Mouse (Mus musculus): Measurements from ENCODE around the gene Scube3.

The Scube3 gene

DNA sequence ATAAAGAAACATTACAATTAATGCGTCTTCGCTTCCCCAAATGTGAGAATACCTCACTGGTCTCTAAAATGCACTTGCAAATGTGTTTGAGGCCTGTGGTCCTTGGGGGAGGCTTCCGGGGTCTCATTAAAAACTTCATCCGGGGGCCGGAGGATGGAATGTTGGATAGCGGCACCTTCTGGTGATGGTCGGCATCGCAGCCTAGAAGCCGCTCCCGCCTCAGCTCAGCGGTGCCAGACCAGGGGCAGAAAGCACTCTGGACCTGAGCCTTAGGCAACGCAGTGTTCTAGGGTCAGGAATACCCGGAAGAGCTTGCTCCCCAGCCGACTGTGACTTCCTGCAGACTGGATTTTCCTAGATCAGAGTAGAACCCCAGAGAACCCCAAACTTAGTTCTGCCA, 8.7 kb upstream of the Scube3 start:
- peak in 1 of 2 experiments; percentile 74 for DNase-seq (ENCODE audit: low spot score in 2 of 2)

DNA sequence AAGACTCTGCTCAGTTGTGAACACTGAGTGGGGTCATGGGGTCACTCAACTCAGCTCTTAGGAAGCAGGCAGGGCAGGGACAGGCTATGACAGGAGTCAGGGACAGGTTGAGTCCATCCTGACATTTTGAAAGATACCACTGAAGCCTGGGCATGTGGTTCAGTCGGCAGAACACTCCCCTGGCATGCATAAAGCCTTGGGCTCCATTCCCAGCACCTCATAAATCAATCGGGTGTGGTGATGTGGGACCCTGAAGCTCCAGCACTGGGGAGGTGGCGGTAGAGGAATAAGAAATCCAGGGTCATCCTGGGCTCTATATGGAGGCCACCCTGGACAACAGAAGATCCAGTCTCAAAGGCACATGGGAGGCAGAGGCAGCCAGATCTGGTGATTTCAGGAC, 6.4 kb upstream of the Scube3 start:
- DNase-seq (ENCODE audit: low spot score in 2 of 2): no peak

DNA sequence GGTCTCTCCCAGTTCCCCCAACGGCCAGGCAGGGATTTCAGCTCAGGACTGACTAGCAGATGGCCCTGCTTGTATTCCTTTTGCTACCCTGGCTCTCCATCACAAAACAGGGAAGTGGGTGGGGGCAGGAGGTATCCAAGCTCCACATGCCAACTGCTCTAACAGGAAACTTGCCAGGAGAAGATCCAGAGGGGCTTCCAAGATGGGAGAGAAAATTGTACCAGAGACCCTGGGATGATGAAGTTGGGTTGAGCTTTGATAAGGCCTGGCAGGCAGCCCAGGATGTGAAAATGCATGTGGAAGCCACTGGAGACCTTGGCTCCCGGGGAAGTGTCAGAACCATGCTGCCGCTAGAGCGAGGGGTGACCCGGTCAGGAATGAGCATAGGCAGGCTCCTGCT, 5.7 kb upstream of the Scube3 start:
- no peak for DNase-seq (ENCODE audit: low spot score in 2 of 2)

DNA sequence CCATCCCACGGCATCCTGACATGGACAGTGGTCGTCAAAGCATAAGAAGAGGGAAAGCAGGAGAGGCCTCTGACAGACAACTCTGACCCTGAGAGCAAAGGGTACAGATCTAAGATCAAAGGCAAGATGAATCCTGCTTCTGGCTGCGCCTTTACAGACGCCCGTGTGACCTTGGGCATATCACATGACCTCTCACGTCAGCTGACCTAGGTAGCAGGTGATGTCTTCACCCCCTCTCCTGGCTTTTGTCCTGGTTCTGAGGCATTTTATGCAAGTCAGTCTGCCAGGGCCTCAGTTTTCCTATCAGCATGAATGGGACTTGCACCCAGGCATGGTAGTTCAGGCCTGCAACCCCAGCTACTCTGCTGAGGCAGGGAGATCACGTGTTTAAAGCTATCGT, 3.9 kb upstream of the Scube3 start:
- DNase-seq (ENCODE audit: low spot score in 2 of 2): no peak

DNA sequence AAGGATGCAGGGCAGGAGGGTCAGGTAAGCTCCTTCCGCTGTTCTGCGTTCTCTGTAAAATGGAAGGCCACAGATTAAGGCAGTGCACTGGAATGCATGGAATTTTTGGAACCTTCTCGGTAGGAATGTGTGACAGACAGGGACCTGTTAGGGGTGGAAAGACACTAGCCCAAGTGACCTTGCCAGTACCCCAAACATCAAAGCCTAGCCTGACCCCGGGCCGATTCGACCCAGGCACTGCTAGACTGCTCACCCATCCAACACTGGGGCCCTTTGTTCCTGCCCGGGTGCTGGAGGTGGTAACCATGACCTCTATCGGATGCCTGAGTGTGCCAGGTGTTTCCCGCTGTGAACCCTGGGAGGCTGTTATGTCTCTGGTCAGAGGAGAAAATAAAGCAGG, 3.3 kb upstream of the Scube3 start:
- DNase-seq (ENCODE audit: low spot score in 2 of 2): no peak

DNA sequence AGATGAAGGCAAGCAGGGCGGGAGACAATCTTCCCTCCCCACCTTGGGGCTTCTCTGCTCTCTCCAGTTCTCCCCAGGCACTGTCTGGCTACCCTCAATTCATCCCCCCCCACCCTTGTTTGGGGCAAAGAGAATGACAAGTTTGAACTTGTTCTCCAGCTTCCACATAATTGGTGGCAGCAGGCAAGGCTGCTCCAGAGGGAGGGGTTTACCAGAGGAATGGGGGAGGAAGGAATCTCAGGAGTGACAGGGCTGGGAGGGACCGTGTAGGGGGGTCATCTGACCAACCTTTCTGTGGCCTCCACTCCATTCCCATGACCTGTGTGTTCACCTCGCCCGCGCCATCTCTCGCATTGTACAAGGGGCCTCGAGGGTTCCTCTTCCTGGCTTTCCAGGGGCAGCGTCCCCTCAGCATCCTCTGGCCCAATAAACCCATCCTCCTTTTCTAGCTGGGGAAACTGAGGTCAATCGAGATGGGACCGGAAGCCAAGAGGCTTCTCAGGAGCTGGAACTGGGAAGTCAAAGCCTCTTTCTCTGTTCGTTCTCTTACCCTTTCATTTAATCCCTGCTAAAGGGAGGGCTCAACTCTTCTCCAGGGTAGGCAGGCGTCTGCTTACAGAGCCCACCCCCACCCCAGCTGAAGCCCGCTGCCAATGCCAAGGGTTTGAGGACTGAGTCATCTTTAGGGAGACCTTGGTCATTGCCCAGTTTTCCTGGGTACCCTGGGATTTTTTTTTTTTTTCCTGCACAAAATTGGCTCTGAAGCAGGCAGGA, 1.3 kb upstream of the Scube3 start:
- DNase-seq (ENCODE audit: low spot score in 2 of 2): no peak

DNA sequence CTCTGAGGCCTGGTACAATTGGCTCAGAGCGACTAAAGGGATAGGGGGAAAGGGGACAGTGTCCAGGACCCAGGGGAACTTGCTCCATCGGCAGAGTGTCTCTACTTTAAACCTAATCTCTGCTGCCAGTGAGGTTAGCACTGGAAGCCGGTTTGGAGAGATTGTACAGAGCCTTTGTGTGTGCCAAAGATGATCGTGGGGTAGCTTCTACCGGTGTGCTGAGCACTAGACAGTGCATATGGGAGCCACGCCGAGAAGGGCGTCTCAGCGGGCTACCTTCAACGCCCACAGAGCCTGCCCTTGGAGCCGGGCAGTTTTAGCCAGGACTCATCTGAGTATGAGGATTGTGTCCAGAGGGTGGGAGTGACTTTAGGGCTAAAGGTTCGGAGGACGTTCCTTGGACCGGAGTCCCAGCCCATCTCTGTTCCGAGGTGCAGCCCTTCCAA, 713 bp upstream of the Scube3 start:
- no peak for DNase-seq (ENCODE audit: low spot score in 2 of 2)

DNA sequence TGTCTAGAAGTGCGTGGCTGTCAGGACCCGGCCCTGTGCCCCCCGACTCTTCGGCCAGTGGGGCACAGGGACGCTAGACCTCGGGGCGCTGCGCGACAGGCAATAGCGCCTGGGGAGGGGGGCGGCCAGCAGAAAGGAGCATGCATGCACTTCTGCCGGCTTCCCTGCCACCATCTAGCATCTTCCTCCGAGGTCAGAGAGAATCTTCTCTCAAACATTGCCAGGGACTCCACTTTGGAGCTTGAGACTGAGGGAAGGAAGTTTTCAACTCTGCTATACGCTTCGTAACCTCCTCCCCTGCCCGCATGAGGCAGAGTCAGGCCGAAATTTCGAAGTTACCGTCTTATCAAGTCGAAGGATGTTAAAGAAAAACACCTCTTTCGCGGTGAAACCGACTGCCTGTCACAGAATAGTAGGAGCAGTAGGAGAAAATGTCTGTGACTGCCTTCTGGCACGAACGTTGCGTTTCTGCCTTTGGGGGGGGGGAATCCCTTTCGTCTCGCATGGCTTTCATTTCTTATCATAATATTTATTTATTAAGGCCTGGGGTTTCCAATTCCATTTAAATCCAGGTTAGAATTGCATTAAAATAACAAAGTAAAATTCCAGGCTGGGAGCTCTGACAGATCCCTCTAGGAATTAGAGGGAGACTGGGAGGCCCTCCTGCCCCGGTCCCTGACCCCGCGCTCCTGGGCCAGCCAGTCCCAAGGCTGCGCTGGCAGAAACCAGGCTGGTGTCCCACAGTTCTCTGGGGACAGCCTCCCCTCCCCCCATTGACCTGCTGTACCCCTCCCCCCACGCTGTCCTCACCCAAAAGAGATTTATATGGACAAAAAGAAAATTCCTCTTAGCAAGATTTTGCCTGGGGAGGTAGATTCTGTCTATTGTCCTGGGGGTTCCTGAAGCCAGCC, 1.0 kb downstream of the Scube3 start:
- DNase-seq (ENCODE audit: low spot score in 2 of 2): no peak

DNA sequence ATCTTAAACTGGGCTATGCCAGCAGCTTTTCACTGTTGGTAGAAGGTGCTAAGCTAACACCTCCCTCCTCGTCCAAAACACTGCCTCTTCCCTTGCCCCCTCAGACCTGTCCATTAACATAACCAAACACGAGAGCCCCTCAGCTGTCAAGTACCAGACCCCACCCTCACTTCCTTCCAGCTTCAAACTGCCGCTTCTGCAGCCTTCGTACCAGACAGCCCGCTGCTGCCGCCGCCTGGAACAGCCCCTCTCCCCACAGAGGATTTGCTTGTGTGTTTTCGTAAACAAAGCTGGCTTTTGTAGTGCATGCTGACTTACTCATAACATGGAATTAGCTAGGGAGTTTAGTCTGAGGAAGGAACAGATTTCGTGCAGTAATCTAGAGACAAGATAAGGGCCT, 1.8 kb downstream of the Scube3 start:
- DNase-seq (ENCODE audit: low spot score in 2 of 2): no peak

DNA sequence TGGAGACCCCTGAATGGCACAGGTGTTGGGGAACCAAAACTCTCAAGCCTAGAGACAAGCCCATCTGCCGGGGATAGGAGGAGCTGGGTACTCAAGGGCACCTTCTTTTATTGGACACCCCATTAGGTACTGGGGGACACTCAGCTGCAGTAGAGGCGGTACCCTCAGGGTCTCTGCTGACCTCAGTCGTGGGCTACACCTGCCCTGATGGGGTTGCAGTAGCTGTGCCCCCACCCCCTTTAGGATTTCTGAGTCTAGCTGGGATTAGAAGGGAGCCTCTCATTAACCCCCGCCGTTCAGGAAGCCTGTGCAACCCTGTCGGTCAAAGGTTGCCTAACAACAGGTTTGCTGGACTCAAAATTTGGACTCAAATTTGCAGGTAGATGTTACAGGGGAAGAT, 2.3 kb downstream of the Scube3 start:
- DNase-seq (ENCODE audit: low spot score in 2 of 2): no peak

DNA sequence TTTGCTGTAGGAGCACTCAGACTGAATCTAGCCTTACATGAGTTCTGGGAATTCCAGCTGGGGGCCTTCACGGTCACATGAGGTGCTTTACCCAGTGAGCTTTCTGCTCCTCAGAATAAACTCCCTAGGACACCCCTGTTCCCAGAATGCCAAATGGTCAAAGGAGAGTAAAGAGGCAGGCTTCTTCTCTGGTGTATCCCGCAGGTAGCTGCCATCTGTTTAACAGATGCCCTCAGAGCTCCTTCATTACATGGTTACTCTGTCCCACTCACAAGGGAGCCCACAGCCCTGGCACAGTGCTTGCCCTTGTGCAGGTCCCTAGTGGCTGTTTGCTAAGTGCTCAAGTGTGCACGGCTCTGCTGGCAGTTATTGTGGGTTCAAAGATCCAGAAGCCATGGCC, 6.3 kb downstream of the Scube3 start:
- no peak for DNase-seq (ENCODE audit: low spot score in 2 of 2)

DNA sequence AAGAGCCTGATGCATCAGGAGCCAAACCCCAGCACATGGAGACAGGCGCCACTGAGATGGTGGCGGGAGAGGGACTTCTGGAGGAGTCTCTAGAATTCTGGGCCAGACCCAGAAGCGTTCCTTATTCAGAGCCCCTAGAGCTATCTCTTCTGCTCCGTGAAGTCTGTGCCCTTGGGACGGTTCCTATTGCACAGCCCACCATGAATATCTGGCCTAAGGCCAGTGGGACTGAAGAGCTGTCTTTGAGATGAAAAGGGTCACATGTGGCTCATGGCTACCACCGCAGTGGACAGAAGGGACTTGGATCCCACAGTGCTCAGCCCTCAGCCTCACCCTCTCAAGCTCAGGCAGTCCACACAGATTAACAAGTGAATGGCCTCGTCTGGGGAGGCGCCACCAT, 7.8 kb downstream of the Scube3 start:
- no peak for DNase-seq (ENCODE audit: low spot score in 2 of 2)

DNA sequence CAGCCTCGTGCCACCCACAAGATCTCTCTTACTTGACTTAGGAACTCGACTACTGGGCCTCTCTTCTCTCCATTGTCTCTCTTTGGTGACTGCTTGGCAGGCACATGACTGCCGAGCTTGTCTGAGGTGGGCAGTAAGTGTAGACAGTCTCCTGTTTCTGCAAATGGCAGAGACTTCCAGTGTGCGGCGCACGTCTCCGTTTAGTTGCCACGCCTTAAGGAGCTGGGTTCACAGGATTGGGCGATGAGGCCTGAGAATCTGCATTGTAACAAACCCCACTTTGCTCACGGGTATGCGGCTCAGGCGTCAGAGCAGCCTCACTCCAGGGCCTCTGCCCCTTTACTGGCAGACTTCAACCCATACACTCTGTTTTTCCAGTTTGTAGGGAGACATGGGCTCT, 8.5 kb downstream of the Scube3 start:
- DNase-seq (ENCODE audit: low spot score in 2 of 2): no peak

DNA sequence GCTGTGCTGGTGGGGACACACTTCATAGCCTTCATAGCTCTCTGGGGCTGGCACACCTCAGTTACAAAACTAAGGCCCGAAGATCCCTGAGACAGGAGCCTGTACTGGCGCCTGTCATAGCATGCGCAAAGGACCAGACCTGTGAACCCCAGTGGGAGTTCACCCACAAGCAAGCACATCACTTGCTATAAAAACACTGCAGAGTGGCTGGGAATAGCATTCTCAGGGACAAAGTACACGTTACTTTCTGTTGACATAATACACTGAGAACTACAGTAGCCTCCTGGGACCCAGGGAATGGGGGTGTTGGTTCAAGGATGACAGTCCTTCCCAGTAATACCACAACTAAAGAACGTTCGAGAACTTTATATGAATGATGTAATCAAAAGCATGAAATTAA, 11.2 kb downstream of the Scube3 start:
- no peak for DNase-seq (ENCODE audit: low spot score in 2 of 2)

DNA sequence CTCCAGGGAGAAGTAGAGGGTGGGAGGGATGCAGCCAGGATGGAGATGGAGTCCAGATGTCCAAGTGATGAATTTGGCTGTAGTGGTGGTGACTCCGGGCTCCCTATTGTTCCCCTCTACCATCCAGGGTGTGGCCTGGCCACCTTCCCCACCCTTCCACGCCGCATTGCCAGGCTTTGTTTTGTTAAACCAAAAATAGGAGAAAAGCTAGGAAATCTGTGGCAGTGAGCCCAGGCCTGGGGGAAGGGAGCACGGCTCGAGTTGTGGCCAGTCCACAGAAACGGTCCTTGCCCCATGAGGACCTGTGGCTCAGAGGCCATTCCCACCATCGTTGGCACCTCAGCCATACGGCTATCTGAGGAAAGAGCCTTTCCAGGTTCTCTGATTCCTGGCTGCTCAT, 13.0 kb downstream of the Scube3 start:
- DNase-seq (ENCODE audit: low spot score in 2 of 2): no peak

DNA sequence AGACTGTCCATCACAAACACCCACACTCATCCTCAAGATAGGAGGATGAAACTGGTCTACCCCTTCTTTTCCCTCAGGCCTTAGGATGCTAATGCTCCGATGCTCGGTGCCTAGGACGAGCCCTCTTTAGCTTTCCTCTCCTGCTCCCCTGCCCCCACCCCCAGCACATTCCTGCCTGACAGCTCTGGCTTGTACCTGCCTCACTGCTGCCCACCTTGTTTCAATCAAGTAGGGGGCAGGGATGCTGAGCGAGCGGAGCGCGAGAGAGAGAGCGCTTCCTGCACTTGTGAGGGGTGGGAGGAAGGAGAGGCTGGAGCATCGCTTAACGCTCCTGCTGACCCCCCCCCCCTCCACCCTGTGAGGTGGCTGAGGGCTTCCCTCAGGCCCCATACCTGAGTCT, 18.4 kb downstream of the Scube3 start:
- peak in 1 of 2 experiments; percentile 55 for DNase-seq (ENCODE audit: low spot score in 2 of 2)

DNA sequence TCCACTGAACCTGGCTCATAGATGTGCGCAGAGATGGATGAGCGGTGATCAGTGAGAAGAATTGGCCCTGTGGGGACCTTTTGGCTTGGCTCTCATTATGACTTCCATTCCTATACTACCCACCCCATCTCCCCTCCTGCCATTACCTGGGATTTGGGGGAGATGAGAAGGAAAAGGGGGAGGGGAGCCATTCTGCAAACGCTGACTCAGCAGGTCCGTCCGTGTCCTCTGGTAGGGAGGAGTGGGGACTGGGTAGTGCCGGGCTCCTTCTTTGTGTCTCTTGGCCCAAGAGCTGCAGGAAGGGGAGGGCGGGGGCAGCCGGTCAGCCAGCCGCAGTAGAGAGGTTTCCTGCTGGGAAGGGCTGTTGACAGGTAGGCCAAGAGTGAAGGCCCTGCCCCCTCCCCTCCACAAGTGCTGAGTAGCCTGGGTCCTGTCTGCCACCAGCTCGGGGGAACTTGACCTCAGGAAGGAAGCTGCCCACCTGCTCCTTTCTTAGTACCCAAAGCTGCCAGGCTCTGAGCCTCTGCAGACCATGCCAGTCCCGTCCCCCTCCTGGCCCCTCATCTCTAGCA, 19.5 kb downstream of the Scube3 start:
- no peak for DNase-seq (ENCODE audit: low spot score in 2 of 2)

DNA sequence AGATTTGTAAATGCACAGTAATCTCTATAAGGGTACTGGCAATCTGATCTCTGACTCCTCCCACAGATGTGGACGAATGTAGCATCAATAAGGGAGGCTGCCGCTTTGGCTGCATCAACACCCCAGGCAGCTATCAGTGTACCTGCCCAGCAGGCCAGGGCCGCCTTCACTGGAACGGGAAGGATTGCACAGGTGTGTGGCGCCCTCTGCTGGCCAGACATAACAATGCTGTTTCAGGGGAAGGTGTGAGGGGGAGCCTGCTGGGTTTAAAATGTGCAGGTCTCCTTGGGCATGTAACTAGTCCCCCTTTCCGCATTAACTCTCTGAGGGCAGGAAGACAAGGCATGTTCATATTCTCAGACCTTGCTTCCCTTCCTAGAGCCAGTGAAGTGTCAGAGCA, 21.7 kb downstream of the Scube3 start:
- peak; percentile 72 to 89 for DNase-seq (ENCODE audit: low spot score in 2 of 2)

DNA sequence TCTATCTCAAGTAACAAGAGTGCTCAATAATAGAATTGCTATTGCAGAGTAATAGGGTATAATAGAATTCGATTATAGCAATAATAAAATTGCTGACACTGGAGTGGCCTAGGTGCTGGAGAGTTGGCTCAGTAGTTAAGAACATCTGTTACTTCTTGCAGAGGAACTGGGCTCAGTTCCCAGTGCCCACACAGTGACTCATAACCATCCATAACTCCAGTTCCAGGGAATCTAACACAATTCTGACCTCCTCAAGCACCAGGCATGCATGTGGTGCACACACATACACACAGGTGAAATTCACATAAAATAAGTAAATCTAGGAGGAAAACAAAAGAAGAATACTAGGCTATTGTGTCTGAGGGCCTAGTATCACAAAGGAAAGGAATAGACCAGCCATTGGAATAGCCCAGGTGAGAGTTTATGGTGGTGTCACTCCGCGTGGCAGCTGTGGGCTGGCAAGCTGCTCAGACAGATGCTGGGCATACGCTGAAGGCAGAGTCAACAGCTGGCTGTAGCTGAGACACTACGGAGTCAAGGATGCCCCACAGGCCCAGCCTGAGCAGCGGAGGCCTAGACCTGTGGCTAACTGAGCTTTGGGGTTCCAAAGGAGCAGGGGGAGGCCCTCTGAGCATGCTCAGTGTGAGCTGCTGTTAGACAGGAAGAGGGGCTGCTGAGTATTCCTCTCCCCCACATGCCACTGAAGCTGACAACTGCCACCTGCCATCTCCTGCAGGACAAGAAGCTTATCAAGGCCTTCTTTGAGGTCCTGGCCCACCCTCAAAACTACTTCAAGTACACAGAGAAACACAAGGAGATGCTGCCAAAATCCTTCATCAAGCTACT, 28.7 kb downstream of the Scube3 start:
- no peak for DNase-seq (ENCODE audit: low spot score in 2 of 2)

DNA sequence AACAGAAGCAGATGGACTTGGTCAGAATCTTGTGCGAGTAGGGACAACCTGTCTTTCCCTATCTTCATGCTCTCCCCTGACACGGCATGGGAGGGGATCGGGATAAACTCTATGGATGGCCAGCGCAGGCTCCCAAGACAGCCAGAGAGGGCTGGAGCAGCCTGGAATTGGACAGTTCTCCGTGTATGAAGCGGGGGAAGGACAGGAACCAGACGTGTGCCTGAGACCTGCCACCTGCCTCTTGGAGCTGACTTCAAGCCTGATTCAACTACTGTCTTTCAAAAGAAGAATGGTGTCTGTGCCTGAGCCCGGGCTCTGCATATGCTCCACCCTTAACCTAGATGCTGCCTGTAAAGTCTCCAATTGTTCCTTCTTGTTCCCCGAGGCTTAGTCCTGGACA, 30.7 kb downstream of the Scube3 start:
- no peak for DNase-seq (ENCODE audit: low spot score in 2 of 2)

DNA sequence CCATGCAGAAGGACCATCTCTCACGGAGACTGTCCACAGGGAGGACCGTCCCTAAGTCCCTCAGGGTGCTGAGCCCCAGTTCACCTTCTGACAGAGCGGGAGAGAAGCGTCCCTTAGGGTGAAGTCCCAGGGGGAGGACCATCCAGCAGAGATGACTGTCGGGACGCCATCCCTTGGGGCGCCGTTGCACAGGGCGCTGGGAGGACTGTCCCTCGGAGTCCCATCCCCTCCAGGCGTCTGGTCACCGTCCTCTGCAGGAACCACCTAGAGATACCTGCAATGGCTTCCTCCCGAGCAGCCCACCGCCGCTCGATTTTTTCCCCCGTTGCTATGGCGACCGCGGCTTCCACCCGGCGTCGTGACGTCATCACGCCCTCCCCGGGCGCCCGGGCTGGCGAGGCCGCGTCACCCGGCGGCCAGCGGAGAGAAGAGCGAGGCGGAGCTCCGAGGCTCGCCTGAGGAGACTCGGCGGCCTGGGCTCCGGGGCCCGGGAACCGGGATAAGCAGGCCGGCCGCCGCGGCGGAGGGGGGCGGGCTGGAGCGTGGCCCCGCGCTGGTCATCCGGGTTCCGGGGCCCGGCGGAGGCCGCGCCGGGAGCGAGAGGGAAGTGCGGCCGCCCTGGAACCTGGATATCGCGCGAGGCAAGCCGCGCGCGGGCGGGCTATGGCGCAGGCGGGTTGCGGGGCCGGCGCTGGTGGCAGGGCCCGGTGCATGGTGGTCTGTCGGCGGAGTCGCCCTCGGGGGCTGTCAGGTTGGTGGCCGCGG, 35.0 kb downstream of the Scube3 start, which contains the start of gene Zfp523:
TSS of gene Zfp523 (plus strand) at position 355 of the 765 bp plus-strand sequence.
- peak; percentile 94 to 96 for DNase-seq (ENCODE audit: low spot score in 2 of 2)
